In the genomic region with DNA sequence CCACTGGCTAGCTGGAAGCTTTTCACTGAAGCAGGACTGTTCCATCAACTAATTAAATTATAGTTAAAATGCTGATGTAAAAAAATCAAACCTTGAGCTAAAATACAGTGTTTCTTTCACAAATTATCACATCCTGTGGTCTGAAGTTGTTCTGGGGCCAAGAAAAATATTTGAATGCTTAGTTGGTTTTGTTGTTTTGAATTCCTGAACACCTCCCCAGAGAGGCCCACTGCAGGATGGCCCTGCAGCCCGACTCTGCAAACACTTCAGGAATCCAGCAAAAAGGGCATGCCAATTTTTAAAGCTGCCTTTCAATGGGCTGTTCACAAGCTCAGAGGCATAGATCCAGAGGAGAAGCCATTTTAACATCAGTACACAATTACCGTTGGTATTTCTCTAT, we compare ENCODE assay signal across 10 mouse cellular contexts. TPM values are rescaled to one million over a fixed set of nuclear protein-coding genes. Genes with fewer than 3 reads are reported as not detected.
A peak's percentile ranks its signal among the peaks of the same experiment; 100 is the strongest.
DNase-seq lines count a peak whose midpoint lies in the region; ATAC-seq and TF ChIP-seq lines count a peak whose summit lies in the region.
"Had no signal": no experiment of that assay in that cellular context is flagged by ENCODE, and none has a peak within 500 bp of the region (broad histone marks: within the 10 kb centered on the region; RNA-seq: fewer than 3 reads in every experiment).

No protein-coding gene starts in this region.

- ATAC-seq in heart, embryonic 15.5 days (replicated peaks; ENCODE audit: insufficient number of reproducible peaks, insufficient read depth, low FRiP score, low read depth), result peak; percentile 56; the same call in 1 of the 2 replicates
- ATAC-seq: forebrain, embryonic 13.5 days had no signal

- TF ChIP-seq CTCF in gastrocnemius, adult 2 months (IDR thresholded peaks at IDR 0.05), result no peak

- no peak for DNase-seq in gastrocnemius, adult 2 months
- no peak for DNase-seq in gastrocnemius, adult 8-10 months (ENCODE audit: low spot score in 2 of 2)
- DNase-seq in lung, postnatal 25 days (ENCODE audit: low spot score), result peak; percentile 18
- DNase-seq in lung, postnatal 10 days, result no peak
- DNase-seq in skeletal muscle tissue, adult 2 months (ENCODE audit: low read depth, low spot score), result peak; percentile 66
- DNase-seq in adrenal gland, postnatal 25 days, result no peak
- DNase-seq in left cerebral cortex, adult 18-20 months (ENCODE audit: low spot score in 2 of 2), result no peak

- H3K9me3 ChIP-seq in heart, embryonic 15.5 days (replicated peaks), result no peaks in the 10 kb centered on the region
- H3K9me3 ChIP-seq: forebrain, embryonic 13.5 days; liver, embryonic 15.5 days had no signal

- intact Hi-C loops in gastrocnemius, adult 2 months (cut with DNase I), result no loop called here

- no peak overlapping the region for H3K9ac ChIP-seq in heart, embryonic 15.5 days
- H3K9ac ChIP-seq: forebrain, embryonic 13.5 days; liver, embryonic 15.5 days had no signal

- H3K27ac ChIP-seq in gastrocnemius, adult 2 months, result peak overlapping the region; percentile 67
- peak overlapping the region; percentile 75 for H3K27ac ChIP-seq in heart, embryonic 15.5 days
- H3K27ac ChIP-seq: forebrain, embryonic 13.5 days; liver, embryonic 15.5 days had no signal

- peaks cover 13% of the 10 kb centered on the region for H3K4me1 ChIP-seq in heart, embryonic 15.5 days (replicated peaks)
- H3K4me1 ChIP-seq: liver, embryonic 15.5 days had no signal

- WGBS in heart, embryonic 15.5 days, result 37% methylated on average over 2 of the region's 2 CpGs

- no peaks in the 10 kb centered on the region for H3K27me3 ChIP-seq in heart, embryonic 15.5 days
- H3K27me3 ChIP-seq: forebrain, embryonic 13.5 days; liver, embryonic 15.5 days had no signal

- H3K36me3 ChIP-seq in heart, embryonic 15.5 days, result no peaks in the 10 kb centered on the region
- H3K36me3 ChIP-seq: liver, embryonic 15.5 days had no signal

- H3K4me2 ChIP-seq in heart, embryonic 15.5 days, result no peak overlapping the region
- H3K4me2 ChIP-seq: forebrain, embryonic 13.5 days; liver, embryonic 15.5 days had no signal

- no peak overlapping the region for H3K4me3 ChIP-seq in gastrocnemius, adult 2 months
- H3K4me3 ChIP-seq in heart, embryonic 15.5 days, result no peak overlapping the region
- H3K4me3 ChIP-seq: forebrain, embryonic 13.5 days; liver, embryonic 15.5 days had no signal

RNA-seq across cellular contexts. Expression of a gene that starts 54.2 kb away (rescaled TPM):
- 1 to 10 TPM; 5.2 to 7.0 TPM for total RNA-seq in gastrocnemius, adult 2 months (2021)
- 1 to 10 TPM; 4.6 to 7.6 (median 5.6) TPM for total RNA-seq in gastrocnemius, adult 8-10 months (2022)
- polyA plus RNA-seq in heart, embryonic 15.5 days (2015; fragmentation: Nextera tagmentation; extraction: Ambion mirVana), result 10.1 and 11.5 TPM in 2 replicates
- total RNA-seq in adrenal gland, postnatal 25 days (2021), result 16.9 and 17.5 TPM in 2 replicates
- 10 to 100 TPM; 68.1 to 71.9 TPM for total RNA-seq in left cerebral cortex, adult 18-20 months (2021)

Comparison
In these comparisons a context has a peak if more than half of its experiments do, and no peak if none do; other contexts are left out.
1. DNase-seq: peak in lung, postnatal 25 days (single experiment) and skeletal muscle tissue, adult 2 months (single experiment); none in gastrocnemius, adult 2 months (single experiment), gastrocnemius, adult 8-10 months (0 of 2), lung, postnatal 10 days (single experiment), adrenal gland, postnatal 25 days (single experiment) and left cerebral cortex, adult 18-20 months (0 of 2).